Mouse (Mus musculus): ENCODE results near the gene Adam15.
A peak's percentile ranks its signal among the peaks of the same experiment; 100 is the strongest.

The Adam15 gene

GRCm38 (mm10) chr3:89328623-89329022, 21.2 kb downstream of the Adam15 start:
- ATAC-seq (ENCODE audit: insufficient number of reproducible peaks, low FRiP score, low TSS enrichment) = no peak

DNA sequence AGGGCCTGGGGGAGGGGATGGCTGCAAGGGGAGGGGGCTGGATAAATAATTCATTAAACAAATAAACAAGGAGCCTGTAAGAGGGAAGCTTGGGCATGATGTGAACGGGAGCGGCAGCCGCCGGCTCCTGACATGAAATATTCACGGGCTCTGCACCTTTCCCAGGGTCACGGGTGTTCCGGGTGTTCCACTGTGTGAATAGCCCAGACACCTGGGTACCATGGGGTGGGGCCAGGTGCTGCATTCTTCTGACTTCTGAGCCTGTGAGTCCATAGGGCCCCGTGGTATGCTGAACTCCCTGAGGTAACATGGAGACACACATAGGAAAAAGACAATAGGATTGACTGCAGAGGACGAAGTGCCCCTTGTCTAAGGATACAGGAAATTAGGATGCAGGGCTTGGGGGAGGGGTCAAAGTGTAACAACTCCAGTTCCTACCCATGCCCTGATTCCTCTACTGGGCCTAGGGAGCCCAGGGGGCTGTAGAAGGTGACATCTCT, 22.4 kb downstream of the Adam15 start:
- no peak for ATAC-seq (ENCODE audit: insufficient number of reproducible peaks, low FRiP score, low TSS enrichment)

DNA sequence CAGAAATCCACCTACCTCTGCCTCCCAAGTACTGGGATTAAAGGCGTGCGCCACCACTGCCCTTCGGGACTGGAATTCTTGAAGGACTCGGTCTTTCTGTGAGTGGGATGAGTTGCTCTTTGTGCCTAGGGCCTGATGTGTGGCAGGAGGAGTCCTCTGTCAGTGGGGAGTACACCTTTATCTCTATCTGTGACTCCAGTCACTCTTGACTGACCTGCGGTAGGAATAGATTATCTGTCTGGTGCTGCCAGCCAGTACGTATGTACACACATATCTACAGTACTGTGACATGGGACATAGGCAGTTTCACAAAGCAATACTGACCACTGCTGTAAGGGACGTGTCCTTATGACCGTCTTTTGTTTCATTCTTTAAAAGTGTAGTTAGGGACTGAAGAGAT, 23.9 kb downstream of the Adam15 start:
- no peak for ATAC-seq (ENCODE audit: insufficient number of reproducible peaks, low FRiP score, low TSS enrichment)

DNA sequence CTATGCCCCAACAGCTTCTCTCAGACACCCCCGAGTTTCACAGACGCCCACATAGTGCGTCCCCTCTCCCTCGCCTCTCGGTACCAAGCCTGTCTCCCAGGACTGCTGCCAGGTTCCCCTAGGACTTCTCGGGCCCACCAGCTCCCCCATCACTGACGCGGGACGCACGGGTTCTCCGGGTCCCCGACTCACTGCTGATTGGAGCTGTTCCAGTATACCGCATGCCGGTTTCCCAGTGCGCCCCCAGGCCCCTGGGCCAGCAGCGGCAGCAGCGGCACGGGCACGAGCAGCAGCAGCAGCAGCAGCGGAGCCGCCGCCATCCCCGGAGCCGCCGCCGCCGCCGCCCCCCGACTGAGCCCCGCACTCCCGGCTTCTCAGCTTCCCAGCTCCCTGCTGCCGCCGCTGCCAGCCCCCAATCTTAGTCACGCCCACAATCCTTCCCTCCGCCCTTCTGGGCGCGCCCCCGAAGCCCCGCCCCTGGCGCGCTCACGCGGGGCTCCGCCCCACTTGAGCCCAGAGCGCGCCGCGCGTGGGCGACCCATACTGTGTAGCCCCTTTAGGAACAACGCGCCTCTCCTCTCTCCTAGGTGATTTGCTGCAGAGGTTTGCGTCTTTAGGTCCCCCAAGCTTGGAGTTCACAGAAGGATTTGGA, 27.2 kb downstream of the Adam15 start, which contains the start of gene Efna3:
Gene Efna3 (minus strand): TSS at position 452 of the 652 bp plus-strand sequence.
- ATAC-seq (ENCODE audit: insufficient number of reproducible peaks, low FRiP score, low TSS enrichment) = no peak

DNA sequence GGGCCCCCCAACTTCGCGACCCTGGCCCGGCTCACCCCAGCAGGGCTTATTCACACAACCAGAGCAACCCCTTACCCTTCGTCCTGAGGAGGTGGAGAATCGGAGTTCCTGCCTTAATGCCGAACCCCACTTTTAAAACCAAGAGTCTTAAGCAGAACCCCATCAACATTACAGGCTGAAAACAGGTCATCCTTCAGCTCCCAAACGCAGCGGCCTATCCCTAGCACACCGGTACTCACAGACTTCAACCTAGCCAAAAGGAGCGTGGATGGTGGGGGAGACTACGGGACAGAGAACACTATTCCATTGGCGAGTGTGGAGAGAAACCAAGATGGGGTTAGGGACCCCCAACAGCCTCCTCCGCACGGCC, 27.7 kb downstream of the Adam15 start:
- ATAC-seq (ENCODE audit: insufficient number of reproducible peaks, low FRiP score, low TSS enrichment) = no peak

- no peak for ATAC-seq (ENCODE audit: insufficient number of reproducible peaks, low FRiP score, low TSS enrichment)
Measured at GRCm38 (mm10) chr3:89321183-89322130, 28.3 kb downstream of the Adam15 start.

DNA sequence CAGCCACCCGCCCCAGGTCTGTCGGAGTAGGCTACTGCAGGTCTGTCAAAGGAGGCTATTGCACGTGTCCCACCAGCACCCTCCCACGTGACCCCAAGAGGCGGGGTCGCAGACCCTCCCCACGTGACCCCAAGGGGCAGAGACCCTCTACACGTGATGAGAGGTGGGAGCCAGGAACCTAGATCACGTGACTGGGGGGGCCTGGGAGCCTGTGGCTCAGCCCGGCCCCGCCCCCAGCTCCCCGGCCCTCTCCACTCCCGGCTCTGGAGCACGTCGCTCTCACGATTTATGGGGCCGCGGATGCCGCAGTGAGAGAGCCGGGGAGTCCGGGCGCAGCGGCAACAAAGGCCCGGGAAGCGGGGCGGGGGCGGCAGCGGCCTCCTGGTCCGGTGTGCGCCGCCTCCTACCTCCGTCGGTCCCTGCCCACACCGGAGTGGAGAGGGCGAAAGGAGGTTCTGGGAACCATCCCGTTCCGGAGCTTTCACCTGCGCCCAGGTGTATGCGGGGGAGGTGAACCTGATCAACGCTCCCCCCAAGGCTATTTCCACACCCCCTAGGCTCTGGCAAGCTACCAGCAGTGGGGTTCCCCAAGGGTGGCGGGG, 29.1 kb downstream of the Adam15 start:
- ATAC-seq (ENCODE audit: insufficient number of reproducible peaks, low FRiP score, low TSS enrichment) = no peak

DNA sequence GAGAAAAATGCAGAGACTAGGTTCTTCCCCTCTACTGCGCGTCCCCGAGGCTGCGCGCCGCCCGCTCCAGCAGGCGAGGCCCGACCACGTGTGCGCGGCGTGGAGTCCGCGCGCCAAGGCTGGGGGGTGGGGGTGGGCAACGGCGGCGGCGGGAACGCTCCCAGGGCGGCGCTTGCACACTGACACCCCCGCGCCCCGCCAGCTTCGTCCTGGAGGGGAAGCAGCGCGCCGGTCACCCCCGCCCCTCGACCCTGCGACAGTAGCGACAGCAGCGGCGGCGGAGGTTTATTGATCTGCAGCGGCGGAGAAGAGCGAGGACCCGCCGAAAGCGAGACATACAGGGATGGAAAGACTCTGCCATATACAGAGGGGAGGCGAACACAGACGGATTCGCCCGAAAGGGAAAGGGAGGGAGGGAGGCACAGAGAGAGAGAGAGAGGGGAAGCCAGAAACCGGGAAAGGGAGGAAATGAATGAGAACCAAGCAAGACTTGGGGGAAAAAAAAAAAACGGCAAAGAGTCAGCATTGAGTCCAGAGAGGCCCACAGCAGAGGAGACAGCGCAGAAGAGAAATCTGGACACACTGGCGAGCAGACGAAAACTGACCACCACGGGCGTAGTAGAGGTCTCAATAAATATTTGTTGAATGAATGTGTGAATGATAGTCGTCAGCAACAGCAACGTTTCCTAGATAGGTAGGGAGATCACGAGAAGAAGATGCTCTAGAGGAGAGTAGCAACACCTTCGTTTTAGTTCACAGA, 30.0 kb downstream of the Adam15 start:
- no peak for ATAC-seq (ENCODE audit: insufficient number of reproducible peaks, low FRiP score, low TSS enrichment)

- no peak for ATAC-seq (ENCODE audit: insufficient number of reproducible peaks, low FRiP score, low TSS enrichment)
Measured at GRCm38 (mm10) chr3:89318971-89319590, 30.7 kb downstream of the Adam15 start.

DNA sequence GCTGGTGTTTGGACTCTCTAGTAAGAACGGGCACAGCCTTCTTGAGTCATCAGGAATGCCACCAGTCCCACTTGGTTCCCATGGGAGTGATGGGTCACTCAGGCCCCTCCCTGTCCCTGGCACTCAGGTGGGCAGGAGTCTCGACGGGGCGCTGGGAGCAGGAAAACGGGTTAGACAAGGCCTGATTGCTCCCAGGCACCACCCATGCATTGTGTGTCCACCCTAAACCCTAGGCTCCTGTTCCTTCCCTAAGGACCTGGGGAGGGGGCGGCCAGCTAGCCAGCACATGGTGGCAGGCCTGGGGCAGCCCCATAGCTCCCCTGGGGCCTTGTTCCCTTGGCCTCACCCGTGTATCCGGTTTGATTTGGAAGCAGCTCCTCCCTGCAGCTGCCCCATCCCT, 31.5 kb downstream of the Adam15 start:
- no peak for ATAC-seq (ENCODE audit: insufficient number of reproducible peaks, low FRiP score, low TSS enrichment)

GRCm38 (mm10) chr3:89317246-89317645, 32.5 kb downstream of the Adam15 start:
- ATAC-seq (ENCODE audit: insufficient number of reproducible peaks, low FRiP score, low TSS enrichment) = no peak

DNA sequence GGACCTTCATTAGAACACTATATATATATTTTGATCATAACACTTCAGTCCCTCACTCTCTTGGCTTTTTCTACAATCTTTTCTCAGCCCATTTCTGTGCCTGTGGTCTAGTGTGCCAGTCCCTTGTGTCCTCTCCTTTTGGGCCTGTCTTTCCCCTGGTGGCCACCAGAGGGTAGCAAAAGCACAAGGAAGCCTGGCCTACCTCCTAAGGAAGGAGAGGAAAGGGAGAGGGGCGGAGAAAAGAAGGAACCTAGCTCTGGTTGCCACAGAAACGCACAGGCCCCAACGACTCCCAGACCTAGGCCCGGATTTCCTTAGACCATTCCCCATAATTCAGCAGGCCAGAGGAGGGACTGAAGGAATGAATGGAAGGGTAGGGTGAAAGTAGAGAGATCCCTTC, 33.0 kb downstream of the Adam15 start:
- peak; percentile 40; the same call in 1 of the 2 replicates for ATAC-seq (ENCODE audit: insufficient number of reproducible peaks, low FRiP score, low TSS enrichment)

- ATAC-seq (ENCODE audit: insufficient number of reproducible peaks, low FRiP score, low TSS enrichment) = no peak
Measured at GRCm38 (mm10) chr3:89315930-89316831, 33.6 kb downstream of the Adam15 start.

GRCm38 (mm10) chr3:89315195-89315929, 34.4 kb downstream of the Adam15 start:
- 0 out of 2 replicates have a peak, but pooled peaks have one; percentile 9 for ATAC-seq (ENCODE audit: insufficient number of reproducible peaks, low FRiP score, low TSS enrichment)

- no peak for ATAC-seq (ENCODE audit: insufficient number of reproducible peaks, low FRiP score, low TSS enrichment)
Measured at GRCm38 (mm10) chr3:89314791-89315190, 35.0 kb downstream of the Adam15 start.

DNA sequence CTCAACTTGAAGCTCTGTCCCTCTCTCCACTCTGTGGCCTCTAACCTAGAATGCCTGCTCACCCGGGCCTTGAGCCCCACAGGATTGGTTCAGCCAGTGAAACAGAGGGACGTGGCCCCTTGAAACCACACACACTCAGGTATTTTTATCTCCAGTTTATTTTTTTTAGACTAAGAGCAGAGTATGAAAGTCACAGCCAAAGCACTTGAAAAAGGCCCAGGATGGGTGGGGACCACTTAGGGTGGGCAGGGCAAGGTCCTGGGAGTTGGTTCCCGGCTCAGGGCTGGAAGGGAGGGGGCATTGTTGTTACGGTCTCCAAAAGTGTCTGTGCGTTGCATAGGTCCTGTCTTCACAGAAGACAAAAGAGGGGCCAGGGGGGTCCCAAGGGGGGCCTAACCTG, 35.5 kb downstream of the Adam15 start:
- ATAC-seq (ENCODE audit: insufficient number of reproducible peaks, low FRiP score, low TSS enrichment) = no peak

DNA sequence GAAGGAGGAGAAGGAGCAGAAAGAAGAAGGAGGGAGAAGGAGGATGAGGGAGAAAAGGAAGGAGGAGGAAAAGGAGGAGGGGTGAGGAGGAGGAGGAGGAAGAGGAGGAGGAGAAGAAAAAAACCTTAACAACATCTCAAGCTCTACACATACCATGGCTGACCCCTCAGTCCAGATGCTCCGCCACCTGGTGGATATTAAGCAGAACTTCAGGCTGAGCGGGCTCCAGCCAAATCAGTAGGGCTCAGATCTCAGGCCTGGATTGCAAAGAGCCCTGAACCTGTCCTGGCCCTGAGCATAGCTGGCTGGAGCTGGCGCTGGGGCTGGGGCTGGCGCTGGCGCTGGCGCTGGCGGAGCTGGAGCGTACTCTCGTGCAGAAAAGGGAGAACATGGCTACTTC, 41.7 kb downstream of the Adam15 start:
- ATAC-seq (ENCODE audit: insufficient number of reproducible peaks, low FRiP score, low TSS enrichment) = peak; percentile 75

Measured in cerebellum, adult (tissue).